Mouse (Mus musculus) limb, embryonic 14.5 days (tissue): ENCODE measurements at regions not wholly inside any gene's neighbourhood (a gene's known extent, or its start where the extent isn't known, plus 50 kb on each side); places are given as distances from the start of the nearest gene placed in this dataset.
A peak's percentile ranks its signal among the peaks of the same experiment; 100 is the strongest.

Source experiments
- ATAC-seq: fragments of 200-750 bp; cut with Nextera tagmentation; 2 replicates; pipeline ENCODE4 v1.8.0; 2017; ENCODE audit warnings: low read depth, moderate number of reproducible peaks, moderate TSS enrichment; ENCODE audit not compliant: low FRiP score
- DNase-seq: peaks from one replicate; pipeline ENCODE4 v3.0.0-alpha.2; 2015; ENCODE audit warnings: low spot score
- H3K27ac ChIP-seq: fragments of 300-500 bp; sonication (generic); replicated peaks from 2 replicates; pipeline ENCODE4 v1.5.1; 2014; ENCODE audit warnings: low read depth, mild to moderate bottlenecking, low read length, moderate library complexity, mixed read lengths
- H3K27me3 ChIP-seq: fragments of 300-500 bp; sonication (generic); 2 replicates; pipeline ENCODE4 v1.6.1; 2014; ENCODE audit warnings: low read length, mixed read lengths; ENCODE audit not compliant: control insufficient read depth, insufficient read depth
- H3K36me3 ChIP-seq: fragments of 300-500 bp; sonication (generic); 2 replicates; pipeline ENCODE4 v1.6.1; 2014; ENCODE audit warnings: mild to moderate bottlenecking, low read length, moderate library complexity, mixed read lengths; ENCODE audit not compliant: control insufficient read depth, insufficient read depth
- H3K4me1 ChIP-seq: fragments of 300-500 bp; sonication (generic); 2 replicates; pipeline ENCODE4 v1.6.1; 2014; ENCODE audit warnings: antibody characterized with exemption, low read length, mixed read lengths; ENCODE audit not compliant: control insufficient read depth, insufficient read depth
- H3K4me2 ChIP-seq: fragments of 300-500 bp; sonication (generic); replicated peaks from 2 replicates; pipeline ENCODE4 v1.6.1; 2014; ENCODE audit warnings: low read depth, mild to moderate bottlenecking, low read length, moderate library complexity; ENCODE audit not compliant: severe bottlenecking
- H3K4me3 ChIP-seq: fragments of 300-500 bp; sonication (generic); replicated peaks from 2 replicates; pipeline ENCODE4 v1.5.1; 2014; ENCODE audit warnings: low read length
- H3K9ac ChIP-seq: fragments of 300-500 bp; sonication (generic); 2 replicates; pipeline ENCODE4 v1.6.1; 2014; ENCODE audit warnings: mild to moderate bottlenecking, low read depth, low read length, moderate library complexity; ENCODE audit not compliant: severe bottlenecking
- H3K9me3 ChIP-seq: fragments of 300-500 bp; sonication (generic); 2 replicates; pipeline ENCODE4 v1.6.1; 2016; ENCODE audit warnings: low read length; ENCODE audit not compliant: control insufficient read depth
- POLR2A ChIP-seq: fragments of 200-500 bp; IDR thresholded peaks from 2 replicates; pipeline ENCODE4 v1.8.0; 2012; ENCODE audit warnings: inconsistent platforms, mild to moderate bottlenecking, moderate library complexity, borderline replicate concordance; ENCODE audit not compliant: insufficient read depth, insufficient read length; ENCODE audit errors: extremely low read depth
- WGBS: fragments of 180-500 bp; shearing (Covaris S2); extraction: QIAGEN DNeasy Blood & Tissue Kit; methylation state at CpG from one replicate; pipeline ENCODE4 v1.1.7; 2014; 5-methylcytosine and 5-hydroxymethylcytosine counted together

- H3K4me1 ChIP-seq = no peaks in the 10 kb centered on the region; the same call in none of the 2 replicates
- H3K4me2 ChIP-seq = no peak overlapping the region
- no peaks in the 10 kb centered on the region for H3K27me3 ChIP-seq
- no peak overlapping the region for H3K9ac ChIP-seq
- peak; percentile 50; the same call in 1 of the 2 replicates for ATAC-seq
- no peak for TF ChIP-seq POLR2A
- no peak overlapping the region for H3K4me3 ChIP-seq
- no peaks in the 10 kb centered on the region for H3K36me3 ChIP-seq
- DNase-seq = no peak
- H3K9me3 ChIP-seq = no peaks in the 10 kb centered on the region
- WGBS = 10% methylated on average over 1 of the region's 1 CpGs
- H3K27ac ChIP-seq = no peak overlapping the region
Observed at GRCm38 (mm10) chr16:74598361-74598760, 186.7 kb upstream of the Robo2 start.

- Histone ChIP-seq H3K36me3 (no peaks in the 10 kb centered on the region), H3K4me3 (no peak overlapping the region), H3K4me2 (no peak overlapping the region), H3K27ac (no peak overlapping the region), H3K27me3 (no peaks in the 10 kb centered on the region), H3K4me1 (no peaks in the 10 kb centered on the region; the same call in none of the 2 replicates), H3K9me3 (no peaks in the 10 kb centered on the region), H3K9ac (no peak overlapping the region)
- ATAC-seq = no peak
- no peak for DNase-seq
- TF ChIP-seq POLR2A = no peak
- WGBS = 54% methylated on average over 4 of the region's 4 CpGs
Observed at GRCm38 (mm10) chr16:74597735-74598340, 186.2 kb upstream of the Robo2 start.

GRCm38 (mm10) chr16:74591896-74592295 lies 180.3 kb upstream of the Robo2 start:
- ATAC-seq (no peak), DNase-seq (no peak)
- H3K4me1 ChIP-seq = no peaks in the 10 kb centered on the region
- no peak for TF ChIP-seq POLR2A
- H3K4me2 ChIP-seq = no peak overlapping the region
- H3K4me3 ChIP-seq = no peak overlapping the region
- H3K9me3 ChIP-seq = no peaks in the 10 kb centered on the region
- H3K36me3 ChIP-seq = no peaks in the 10 kb centered on the region
- H3K27me3 ChIP-seq = no peaks in the 10 kb centered on the region
- H3K9ac ChIP-seq = no peak overlapping the region
- H3K27ac ChIP-seq = no peak overlapping the region
- WGBS = 61% methylated on average over 4 of the region's 4 CpGs

GRCm38 (mm10) chr16:74582645-74583423 lies 171.2 kb upstream of the Robo2 start:
- H3K4me2 ChIP-seq = no peak overlapping the region
- H3K4me1 ChIP-seq = no peaks in the 10 kb centered on the region
- no peaks in the 10 kb centered on the region for H3K9me3 ChIP-seq
- DNase-seq = no peak
- no peaks in the 10 kb centered on the region for H3K36me3 ChIP-seq
- ATAC-seq = no peak
- TF ChIP-seq POLR2A = no peak
- H3K27ac ChIP-seq = no peak overlapping the region
- H3K4me3 ChIP-seq = no peak overlapping the region
- H3K27me3 ChIP-seq = no peaks in the 10 kb centered on the region
- H3K9ac ChIP-seq = no peak overlapping the region
- 89% methylated on average over 4 of the region's 4 CpGs for WGBS

- DNase-seq = no peak
- WGBS = 27% methylated on average over 5 of the region's 5 CpGs
- ATAC-seq = no peak
- Histone ChIP-seq H3K27ac (no peak overlapping the region), H3K9me3 (no peaks in the 10 kb centered on the region), H3K4me1 (no peaks in the 10 kb centered on the region; the same call in 1 of the 2 replicates), H3K9ac (no peak overlapping the region), H3K36me3 (no peaks in the 10 kb centered on the region), H3K4me3 (no peak overlapping the region), H3K27me3 (no peaks in the 10 kb centered on the region), H3K4me2 (no peak overlapping the region)
- TF ChIP-seq POLR2A = no peak
Observed at GRCm38 (mm10) chr16:74548374-74548773, 136.7 kb upstream of the Robo2 start.
